Mouse (Mus musculus): ENCODE results near the gene B3gat1. TPM values are rescaled to one million over a fixed set of nuclear protein-coding genes. Genes with fewer than 3 reads are reported as not detected.

B3gat1 gene
- polyA plus RNA-seq, 2 experiments: 0.01 TPM; not detected in 1

- H3K4me3 ChIP-seq (ENCODE audit: insufficient read depth in 1 of 2, low read depth in 2 of 2, low read length in 2 of 2): no peak overlapping the region
- H3K4me1 ChIP-seq (replicated peaks; ENCODE audit: control insufficient read depth in 2 of 2, insufficient read depth in 2 of 2, low read length in 1 of 2): no peaks in the 10 kb centered on the region
- H3K27me3 ChIP-seq (ENCODE audit: control insufficient read depth, insufficient read depth, low read length): no peaks in the 10 kb centered on the region
- no peaks in the 10 kb centered on the region for H3K9me3 ChIP-seq (ENCODE audit: control insufficient read depth, low read length)
- H3K4me2 ChIP-seq (ENCODE audit: low read depth): no peak overlapping the region
- H3K9ac ChIP-seq (replicated peaks): no peak overlapping the region
- no peak for DNase-seq (ENCODE audit: low read depth in 3 of 3, low spot score in 3 of 3)
- WGBS (ENCODE audit: insufficient replicate concordance): 28% methylated on average over 7 of the region's 7 CpGs
- H3K27ac ChIP-seq: no peak overlapping the region
- no peaks in the 10 kb centered on the region for H3K36me3 ChIP-seq (replicated peaks; ENCODE audit: control insufficient read depth, insufficient read depth, low read depth)
- TF ChIP-seq CTCF (IDR thresholded peaks at IDR 0.05; ENCODE audit: low read depth) (no peak), EP300 (IDR thresholded peaks at IDR 0.05; ENCODE audit: low read depth) (no peak)
- ATAC-seq (ENCODE audit: insufficient read depth): no peak
Measured at GRCm38 (mm10) chr9:26783414-26783975, 50.0 kb downstream of the B3gat1 start.

GRCm38 (mm10) chr9:26792829-26793228, 59.3 kb downstream of the B3gat1 start:
- no peak overlapping the region for H3K27ac ChIP-seq
- no peaks in the 10 kb centered on the region for H3K36me3 ChIP-seq (replicated peaks; ENCODE audit: control insufficient read depth, insufficient read depth, low read depth)
- no peaks in the 10 kb centered on the region for H3K9me3 ChIP-seq (ENCODE audit: control insufficient read depth, low read length)
- H3K4me3 ChIP-seq (ENCODE audit: insufficient read depth in 1 of 2, low read depth in 2 of 2, low read length in 2 of 2): no peak overlapping the region
- TF ChIP-seq CTCF (IDR thresholded peaks at IDR 0.05; ENCODE audit: low read depth): no peak
- TF ChIP-seq EP300 (IDR thresholded peaks at IDR 0.05; ENCODE audit: low read depth): no peak
- no peak overlapping the region for H3K4me2 ChIP-seq (ENCODE audit: low read depth)
- H3K4me1 ChIP-seq (replicated peaks; ENCODE audit: control insufficient read depth in 2 of 2, insufficient read depth in 2 of 2, low read length in 1 of 2): no peaks in the 10 kb centered on the region
- ATAC-seq (ENCODE audit: insufficient read depth) (no peak), DNase-seq (ENCODE audit: low read depth in 3 of 3, low spot score in 3 of 3) (no peak)
- WGBS (ENCODE audit: insufficient replicate concordance): 47% methylated on average over 3 of the region's 3 CpGs
- no peaks in the 10 kb centered on the region for H3K27me3 ChIP-seq (ENCODE audit: control insufficient read depth, insufficient read depth, low read length)
- no peak overlapping the region for H3K9ac ChIP-seq (replicated peaks)

GRCm38 (mm10) chr9:26798205-26798604, 64.7 kb downstream of the B3gat1 start:
- no peak overlapping the region for H3K9ac ChIP-seq (replicated peaks)
- ATAC-seq (ENCODE audit: insufficient read depth) (no peak), DNase-seq (ENCODE audit: low read depth in 3 of 3, low spot score in 3 of 3) (no peak)
- no peaks in the 10 kb centered on the region for H3K27me3 ChIP-seq (ENCODE audit: control insufficient read depth, insufficient read depth, low read length)
- H3K4me2 ChIP-seq (ENCODE audit: low read depth): no peak overlapping the region
- H3K4me1 ChIP-seq (replicated peaks; ENCODE audit: control insufficient read depth in 2 of 2, insufficient read depth in 2 of 2, low read length in 1 of 2): no peaks in the 10 kb centered on the region
- TF ChIP-seq CTCF (IDR thresholded peaks at IDR 0.05; ENCODE audit: low read depth): no peak
- no peak for TF ChIP-seq EP300 (IDR thresholded peaks at IDR 0.05; ENCODE audit: low read depth)
- no peak overlapping the region for H3K27ac ChIP-seq
- H3K36me3 ChIP-seq (replicated peaks; ENCODE audit: control insufficient read depth, insufficient read depth, low read depth): no peaks in the 10 kb centered on the region
- H3K9me3 ChIP-seq (ENCODE audit: control insufficient read depth, low read length): no peaks in the 10 kb centered on the region
- 50% methylated on average over 3 of the region's 3 CpGs for WGBS (ENCODE audit: insufficient replicate concordance)
- no peak overlapping the region for H3K4me3 ChIP-seq (ENCODE audit: insufficient read depth in 1 of 2, low read depth in 2 of 2, low read length in 2 of 2)

GRCm38 (mm10) chr9:26798731-26799130, 65.2 kb downstream of the B3gat1 start:
- no peak overlapping the region for H3K9ac ChIP-seq (replicated peaks)
- H3K9me3 ChIP-seq (ENCODE audit: control insufficient read depth, low read length): no peaks in the 10 kb centered on the region
- 42% methylated on average over 1 of the region's 1 CpGs for WGBS (ENCODE audit: insufficient replicate concordance)
- no peaks in the 10 kb centered on the region for H3K36me3 ChIP-seq (replicated peaks; ENCODE audit: control insufficient read depth, insufficient read depth, low read depth)
- no peaks in the 10 kb centered on the region for H3K4me1 ChIP-seq (replicated peaks; ENCODE audit: control insufficient read depth in 2 of 2, insufficient read depth in 2 of 2, low read length in 1 of 2)
- H3K4me2 ChIP-seq (ENCODE audit: low read depth): no peak overlapping the region
- TF ChIP-seq EP300 (IDR thresholded peaks at IDR 0.05; ENCODE audit: low read depth): no peak
- TF ChIP-seq CTCF (IDR thresholded peaks at IDR 0.05; ENCODE audit: low read depth): no peak
- ATAC-seq (ENCODE audit: insufficient read depth) (no peak), DNase-seq (ENCODE audit: low read depth in 3 of 3, low spot score in 3 of 3) (no peak)
- H3K27me3 ChIP-seq (ENCODE audit: control insufficient read depth, insufficient read depth, low read length): no peaks in the 10 kb centered on the region
- H3K27ac ChIP-seq: no peak overlapping the region
- H3K4me3 ChIP-seq (ENCODE audit: insufficient read depth in 1 of 2, low read depth in 2 of 2, low read length in 2 of 2): no peak overlapping the region

- no peak overlapping the region for H3K27ac ChIP-seq
- no peak overlapping the region for H3K9ac ChIP-seq (replicated peaks)
- no peak overlapping the region for H3K4me2 ChIP-seq (ENCODE audit: low read depth)
- TF ChIP-seq CTCF (IDR thresholded peaks at IDR 0.05; ENCODE audit: low read depth) (no peak), EP300 (IDR thresholded peaks at IDR 0.05; ENCODE audit: low read depth) (no peak)
- no peaks in the 10 kb centered on the region for H3K27me3 ChIP-seq (ENCODE audit: control insufficient read depth, insufficient read depth, low read length)
- DNase-seq (ENCODE audit: low read depth in 3 of 3, low spot score in 3 of 3) (no peak), ATAC-seq (ENCODE audit: insufficient read depth) (no peak)
- no peaks in the 10 kb centered on the region for H3K9me3 ChIP-seq (ENCODE audit: control insufficient read depth, low read length)
- WGBS (ENCODE audit: insufficient replicate concordance): 71% methylated on average over 2 of the region's 2 CpGs
- H3K4me1 ChIP-seq (replicated peaks; ENCODE audit: control insufficient read depth in 2 of 2, insufficient read depth in 2 of 2, low read length in 1 of 2): no peaks in the 10 kb centered on the region
- H3K4me3 ChIP-seq (ENCODE audit: insufficient read depth in 1 of 2, low read depth in 2 of 2, low read length in 2 of 2): no peak overlapping the region
- no peaks in the 10 kb centered on the region for H3K36me3 ChIP-seq (replicated peaks; ENCODE audit: control insufficient read depth, insufficient read depth, low read depth)
Measured at GRCm38 (mm10) chr9:26800357-26800756, 66.8 kb downstream of the B3gat1 start.

All from liver, embryonic 14.5 days (tissue).